Mouse (Mus musculus) small intestine, adult 10 weeks (tissue): Measurements from ENCODE around the gene Esrrb. TPM values are rescaled to one million over a fixed set of nuclear protein-coding genes. Genes with fewer than 3 reads are reported as not detected.

Experiments used
- polyA plus RNA-seq: library from polyadenylated mRNA; stranded (reverse); fragments of 350-450 nt; fragmentation: Illumina TruSeq; extraction: RNeasy Lipid Tissue Mini Kit (QIAGEN cat#74804); gene quantifications from one replicate; pipeline ENCODE4 v1.2.3, GENCODE M21; 2014; ENCODE audit warnings: low replicate concordance

Esrrb gene
- 0.22 TPM for polyA plus RNA-seq

GRCm38 (mm10) chr12:86360696-86361631 is at the start of gene Esrrb:
Esrrb (plus strand) TSS chr12:86361117.

Other genes with a start within 250 kb of the Esrrb start
- gene Gpatch2l, start 119.3 kb upstream of the Esrrb start, polyA plus RNA-seq, result 10.4 TPM